Mouse (Mus musculus): ENCODE data around the gene Kmt2c. TPM values are rescaled to one million over a fixed set of nuclear protein-coding genes. Genes with fewer than 3 reads are reported as not detected.

Kmt2c gene
- polyA plus RNA-seq, 1 experiment, result 137 TPM

DNA sequence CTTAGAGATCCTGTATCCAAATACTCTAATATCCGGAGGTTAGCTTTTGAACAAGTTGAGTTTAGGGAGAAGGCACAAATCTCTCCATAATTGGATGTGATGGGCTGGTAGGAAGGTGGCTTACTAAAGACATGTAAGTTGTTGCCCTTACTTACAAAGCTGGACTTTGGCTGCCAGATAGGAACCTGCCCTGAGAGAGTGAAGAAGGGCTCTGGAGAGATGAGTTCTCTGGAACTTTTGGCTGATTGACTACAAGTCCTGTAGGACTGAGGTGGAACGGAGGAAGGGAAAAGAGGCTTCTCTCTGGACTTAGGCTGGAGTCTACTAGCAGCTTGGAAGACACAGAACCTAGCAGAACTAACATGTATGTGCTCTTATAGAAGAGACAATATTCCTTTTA, 37.0 kb upstream of the Kmt2c start:
- no peak overlapping the region for H3K4me3 ChIP-seq (ENCODE audit: insufficient read depth, low read depth, low read length)
- TF ChIP-seq POLR2A (IDR thresholded peaks at IDR 0.05; ENCODE audit: insufficient read depth, low read depth, low read length) (no peak), CTCF (IDR thresholded peaks at IDR 0.05; ENCODE audit: insufficient read depth, low read depth, low read length) (no peak)
- 90% methylated on average over 2 of the region's 2 CpGs for WGBS
- peaks cover 6% of the 10 kb centered on the region; the same call in 1 of the 2 replicates for H3K4me1 ChIP-seq (ENCODE audit: control insufficient read depth, insufficient read depth, low read length)
- no peak overlapping the region for H3K27ac ChIP-seq (ENCODE audit: insufficient read depth, low read depth, low read length)

DNA sequence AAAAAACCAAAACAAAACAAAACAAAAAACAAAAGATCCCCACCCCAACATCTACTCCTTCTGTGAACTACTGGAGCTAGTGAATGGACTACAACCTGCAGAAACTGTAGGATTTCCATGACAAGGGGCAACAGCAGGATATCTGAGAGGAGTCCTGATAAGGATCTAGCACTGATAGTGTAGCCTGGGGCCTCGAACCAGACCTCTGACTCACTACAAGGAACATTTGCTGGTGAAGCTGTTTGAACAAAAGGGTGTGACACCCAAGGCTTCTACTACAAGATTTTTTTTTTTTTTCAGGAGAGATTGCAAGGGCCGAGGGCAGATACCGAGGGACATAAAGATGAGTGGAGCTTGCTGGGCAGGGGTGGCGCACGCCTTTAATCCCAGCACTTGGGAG, 34.7 kb upstream of the Kmt2c start:
- TF ChIP-seq CTCF (IDR thresholded peaks at IDR 0.05; ENCODE audit: insufficient read depth, low read depth, low read length) (no peak), POLR2A (IDR thresholded peaks at IDR 0.05; ENCODE audit: insufficient read depth, low read depth, low read length) (no peak)
- H3K27ac ChIP-seq (ENCODE audit: insufficient read depth, low read depth, low read length), result no peak overlapping the region
- H3K4me3 ChIP-seq (ENCODE audit: insufficient read depth, low read depth, low read length), result no peak overlapping the region
- 93% methylated on average over 5 of the region's 5 CpGs for WGBS
- peaks cover 8% of the 10 kb centered on the region; the same call in 1 of the 2 replicates for H3K4me1 ChIP-seq (ENCODE audit: control insufficient read depth, insufficient read depth, low read length)

DNA sequence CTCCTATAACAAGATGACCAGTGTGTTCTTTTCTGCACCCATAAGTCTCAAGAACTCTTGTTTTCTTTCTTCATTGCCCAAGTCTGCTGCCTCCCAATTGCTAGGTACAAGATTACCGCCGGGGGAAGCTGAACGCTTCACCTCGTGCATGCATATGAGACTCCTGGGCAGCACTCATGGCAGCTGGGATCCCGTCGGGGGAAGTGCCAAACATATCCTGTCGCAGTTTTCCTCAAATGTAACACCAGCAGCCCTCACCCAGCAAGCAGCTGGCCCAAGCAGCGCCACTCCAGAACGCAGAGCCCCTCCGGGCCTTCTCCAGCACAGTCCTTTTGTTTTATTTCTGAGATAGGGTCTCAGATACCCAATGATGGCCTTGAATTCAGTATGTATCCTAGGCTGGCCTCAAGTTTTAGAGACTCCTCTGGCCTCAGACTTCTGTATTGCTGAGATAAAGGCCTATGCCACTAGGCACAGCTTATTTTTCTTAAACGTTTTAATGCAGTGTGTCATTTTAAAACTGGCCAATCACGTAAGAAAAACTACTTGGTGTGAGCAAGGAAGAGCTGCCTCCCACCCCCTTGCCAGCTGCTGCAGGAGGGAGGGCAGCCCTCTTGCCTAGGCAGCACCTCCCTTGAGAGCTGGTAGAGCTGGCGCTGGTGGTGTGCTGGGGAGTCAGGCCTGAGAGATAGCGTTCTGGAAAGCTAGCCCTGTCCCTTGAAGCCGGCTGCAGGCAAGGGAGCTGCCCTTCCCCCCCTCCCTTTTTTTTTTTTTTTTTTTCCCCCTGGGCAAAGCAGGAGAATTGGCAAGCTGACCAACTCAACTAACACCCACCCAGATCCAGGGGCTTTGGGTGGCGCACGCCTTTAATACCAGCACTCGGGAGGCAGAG, 33.9 kb upstream of the Kmt2c start:
- WGBS, result 65% methylated on average over 18 of the region's 18 CpGs
- TF ChIP-seq CTCF (IDR thresholded peaks at IDR 0.05; ENCODE audit: insufficient read depth, low read depth, low read length) (no peak), POLR2A (IDR thresholded peaks at IDR 0.05; ENCODE audit: insufficient read depth, low read depth, low read length) (no peak)
- H3K4me3 ChIP-seq (ENCODE audit: insufficient read depth, low read depth, low read length), result no peak overlapping the region
- H3K4me1 ChIP-seq (ENCODE audit: control insufficient read depth, insufficient read depth, low read length), result peaks cover 8% of the 10 kb centered on the region; the same call in 1 of the 2 replicates
- H3K27ac ChIP-seq (ENCODE audit: insufficient read depth, low read depth, low read length), result no peak overlapping the region

DNA sequence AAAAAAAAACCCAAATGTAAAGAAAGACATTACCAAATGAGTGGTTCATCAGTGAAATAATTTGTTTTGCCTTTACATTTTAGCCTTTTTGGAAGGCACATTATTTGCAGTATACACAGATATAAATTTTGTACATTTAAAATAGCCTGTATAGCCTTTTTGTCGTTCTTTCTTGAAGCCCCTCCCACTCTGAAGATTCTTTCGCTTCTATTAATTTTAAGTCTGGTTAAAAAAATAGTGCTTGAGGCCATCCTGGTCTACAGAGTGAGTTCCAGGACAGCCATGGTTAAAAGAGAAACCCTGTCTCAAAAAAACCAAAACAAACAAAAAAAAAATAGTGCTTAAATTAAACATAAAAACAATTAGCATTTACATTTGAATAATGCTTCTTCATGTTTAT, 32.0 kb upstream of the Kmt2c start:
- 1% methylated on average over 2 of the region's 2 CpGs for WGBS
- H3K27ac ChIP-seq (ENCODE audit: insufficient read depth, low read depth, low read length), result no peak overlapping the region
- TF ChIP-seq POLR2A (IDR thresholded peaks at IDR 0.05; ENCODE audit: insufficient read depth, low read depth, low read length) (no peak), CTCF (IDR thresholded peaks at IDR 0.05; ENCODE audit: insufficient read depth, low read depth, low read length) (no peak)
- H3K4me1 ChIP-seq (ENCODE audit: control insufficient read depth, insufficient read depth, low read length), result peaks cover 12% of the 10 kb centered on the region
- H3K4me3 ChIP-seq (ENCODE audit: insufficient read depth, low read depth, low read length), result no peak overlapping the region

DNA sequence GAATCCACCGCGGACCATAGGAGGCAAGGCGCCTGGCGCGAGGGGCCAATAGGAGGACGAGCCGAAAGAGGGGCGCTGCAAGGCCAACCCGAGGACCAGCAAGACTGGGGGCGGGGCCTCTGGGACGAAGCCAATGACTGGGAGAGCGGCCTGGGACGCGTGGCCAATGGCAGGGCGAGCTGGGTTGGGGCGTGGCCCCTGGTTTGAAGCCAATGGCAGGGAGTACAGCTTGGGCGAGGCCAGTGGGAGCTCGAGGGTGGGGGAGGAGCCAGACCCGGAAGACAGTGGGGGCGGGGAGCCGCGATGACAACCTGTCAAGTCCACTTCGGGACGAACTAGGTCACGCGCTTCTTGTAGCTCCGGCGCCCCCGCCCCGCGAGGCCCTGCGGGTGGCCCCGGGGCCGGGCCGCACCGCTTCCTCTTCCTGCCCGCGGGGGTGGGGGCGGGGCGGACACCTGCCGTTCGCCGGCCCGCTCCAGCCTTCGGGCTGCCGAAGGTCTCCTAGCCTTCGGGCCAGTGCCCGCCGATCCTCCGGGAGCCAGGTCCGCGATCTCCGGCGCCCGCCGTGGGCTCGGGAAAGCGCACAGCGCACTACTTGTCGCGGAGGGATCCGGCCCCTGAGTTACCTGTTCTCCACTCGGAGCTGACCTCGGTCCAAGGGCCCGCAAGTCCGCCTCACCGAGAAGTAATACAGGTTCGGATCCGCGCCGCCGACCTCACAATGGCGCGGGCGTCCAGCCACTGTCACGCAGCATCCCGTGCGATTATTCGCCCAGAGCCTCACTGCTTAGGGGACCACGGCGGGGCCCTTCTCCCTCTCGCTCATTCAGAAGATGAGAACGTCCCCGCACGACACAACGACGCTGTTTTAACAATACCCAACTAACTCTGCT, 31.2 kb upstream of the Kmt2c start:
- Histone ChIP-seq H3K4me3 (ENCODE audit: insufficient read depth, low read depth, low read length) (peak overlapping the region; percentile 99), H3K4me1 (ENCODE audit: control insufficient read depth, insufficient read depth, low read length) (peaks cover 12% of the 10 kb centered on the region), H3K27ac (ENCODE audit: insufficient read depth, low read depth, low read length) (peak overlapping the region; percentile 91)
- under 1% methylated on average over 84 of the region's 87 CpGs for WGBS
- peak; percentile 40 for TF ChIP-seq POLR2A (IDR thresholded peaks at IDR 0.05; ENCODE audit: insufficient read depth, low read depth, low read length)
- no peak for TF ChIP-seq CTCF (IDR thresholded peaks at IDR 0.05; ENCODE audit: insufficient read depth, low read depth, low read length)

DNA sequence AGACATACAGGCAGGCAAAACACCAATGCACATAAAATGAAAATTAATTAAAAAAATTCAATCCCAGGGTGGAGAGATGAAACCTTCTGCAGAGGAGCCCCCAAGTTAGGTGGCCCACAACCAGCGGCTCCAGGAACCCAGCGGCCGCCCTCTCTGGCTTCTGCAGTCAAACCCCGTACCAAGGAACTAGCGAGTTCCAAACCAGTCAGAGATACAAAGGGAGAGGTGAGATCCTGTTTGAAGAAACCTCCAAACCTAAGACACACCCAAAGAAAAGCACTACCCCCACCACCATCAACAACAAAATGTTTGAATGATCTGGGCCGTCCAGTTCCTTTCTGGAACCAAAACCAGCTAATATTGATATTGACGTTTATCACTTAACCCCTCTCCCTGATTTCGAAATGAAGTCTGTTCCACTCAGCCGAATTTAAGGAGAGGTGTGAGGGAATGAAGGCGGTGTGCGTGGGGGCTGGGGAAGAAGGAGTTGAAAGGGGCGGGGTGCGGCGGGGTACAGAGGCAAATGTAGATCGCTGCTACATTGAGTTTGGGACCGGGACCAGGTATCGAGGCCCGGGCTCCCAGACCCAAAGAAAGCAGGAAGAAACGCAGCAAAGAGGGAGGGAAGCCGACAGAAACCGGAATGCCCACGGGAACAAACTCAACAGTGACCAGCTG, 30.4 kb upstream of the Kmt2c start:
- H3K27ac ChIP-seq (ENCODE audit: insufficient read depth, low read depth, low read length), result peak overlapping the region; percentile 24; the same call in 1 of the 2 replicates
- 12% methylated on average over 22 of the region's 22 CpGs for WGBS

DNA sequence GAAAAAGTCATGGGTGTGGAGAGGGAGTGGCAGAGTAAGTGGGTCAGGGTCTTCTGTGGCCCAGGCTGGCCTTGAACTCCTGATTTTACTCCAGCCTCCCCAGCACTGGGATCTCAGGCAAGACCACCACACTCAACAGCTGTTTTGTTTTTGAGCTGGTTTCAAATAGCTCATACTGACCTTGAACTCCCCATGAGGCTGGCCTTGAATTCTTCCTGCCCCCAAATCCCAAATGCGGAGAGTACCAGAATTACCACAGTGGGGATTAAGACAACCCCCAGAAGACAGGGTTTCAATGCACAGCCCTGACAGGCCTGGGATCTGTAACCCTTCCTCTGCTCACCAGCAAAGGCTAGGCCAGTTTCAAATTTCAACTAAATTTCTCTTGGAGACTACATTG, 29.4 kb upstream of the Kmt2c start:
- WGBS, result 83% methylated on average over 1 of the region's 1 CpGs
- H3K4me3 ChIP-seq (ENCODE audit: insufficient read depth, low read depth, low read length), result no peak overlapping the region
- H3K4me1 ChIP-seq (ENCODE audit: control insufficient read depth, insufficient read depth, low read length), result peaks cover 12% of the 10 kb centered on the region
- TF ChIP-seq CTCF (IDR thresholded peaks at IDR 0.05; ENCODE audit: insufficient read depth, low read depth, low read length) (no peak), POLR2A (IDR thresholded peaks at IDR 0.05; ENCODE audit: insufficient read depth, low read depth, low read length) (no peak)
- H3K27ac ChIP-seq (ENCODE audit: insufficient read depth, low read depth, low read length), result no peak overlapping the region

More for the DNA sequence above, 30.4 kb upstream of the Kmt2c start:
- peak overlapping the region; percentile 99 for H3K4me3 ChIP-seq (ENCODE audit: insufficient read depth, low read depth, low read length)
- no peak for TF ChIP-seq CTCF (IDR thresholded peaks at IDR 0.05; ENCODE audit: insufficient read depth, low read depth, low read length)
- no peak for TF ChIP-seq POLR2A (IDR thresholded peaks at IDR 0.05; ENCODE audit: insufficient read depth, low read depth, low read length)
- peaks cover 12% of the 10 kb centered on the region for H3K4me1 ChIP-seq (ENCODE audit: control insufficient read depth, insufficient read depth, low read length)

DNA sequence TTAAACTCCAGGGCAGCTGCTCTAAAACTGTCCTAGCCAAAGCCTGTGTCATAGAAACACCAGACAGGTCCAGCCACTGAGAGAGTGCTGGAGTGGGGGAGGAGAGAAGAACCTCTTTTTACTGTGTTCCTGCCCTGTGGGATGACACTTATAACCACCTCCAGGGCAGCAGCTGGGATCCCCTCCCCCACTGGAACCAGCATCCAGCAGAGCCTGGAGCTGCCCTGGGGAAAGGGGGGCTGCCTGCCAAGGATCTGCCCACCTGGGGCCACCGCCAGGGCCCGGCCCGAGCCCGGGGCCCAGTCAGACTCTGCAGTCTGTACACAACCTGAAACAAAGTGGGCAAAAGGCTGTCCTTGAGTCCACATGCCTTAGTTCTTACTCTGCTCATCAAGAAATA, 28.3 kb upstream of the Kmt2c start:
- 20% methylated on average over 4 of the region's 4 CpGs for WGBS
- H3K27ac ChIP-seq (ENCODE audit: insufficient read depth, low read depth, low read length), result no peak overlapping the region
- TF ChIP-seq CTCF (IDR thresholded peaks at IDR 0.05; ENCODE audit: insufficient read depth, low read depth, low read length) (no peak), POLR2A (IDR thresholded peaks at IDR 0.05; ENCODE audit: insufficient read depth, low read depth, low read length) (no peak)
- peaks cover 8% of the 10 kb centered on the region for H3K4me1 ChIP-seq (ENCODE audit: control insufficient read depth, insufficient read depth, low read length)
- no peak overlapping the region for H3K4me3 ChIP-seq (ENCODE audit: insufficient read depth, low read depth, low read length)

All from olfactory bulb, adult 2 months (tissue).